Mouse (Mus musculus) liver, postnatal 0 days (tissue): ENCODE measurements around the gene Npcd. TPM values are rescaled to one million over a fixed set of nuclear protein-coding genes. Genes with fewer than 3 reads are reported as not detected.

ENCODE experiments used
- ATAC-seq: fragments of 200-750 bp; cut with Nextera tagmentation; 2 replicates; pipeline ENCODE4 v1.8.0; 2017; ENCODE audit warnings: mild to moderate bottlenecking, moderate library complexity
- DNase-seq: peaks from one replicate; pipeline ENCODE4 v3.0.0-alpha.2; 2016
- H3K27ac ChIP-seq: fragments of 300-500 bp; sonication (generic); 2 replicates; pipeline ENCODE4 v1.5.1; 2014; ENCODE audit warnings: antibody characterized with exemption, moderate library complexity, mild to moderate bottlenecking, low read depth
- H3K27me3 ChIP-seq: fragments of 300-500 bp; sonication (generic); 2 replicates; pipeline ENCODE4 v1.6.1; 2014; ENCODE audit warnings: low read length, control low read depth, mixed read lengths; ENCODE audit not compliant: insufficient read depth
- H3K36me3 ChIP-seq: fragments of 300-500 bp; sonication (generic); replicated peaks from 2 replicates; pipeline ENCODE4 v1.6.1; 2014; ENCODE audit warnings: mild to moderate bottlenecking, control low read depth, low read length, moderate library complexity, mixed read lengths; ENCODE audit not compliant: insufficient read depth
- H3K4me1 ChIP-seq: fragments of 300-500 bp; sonication (generic); 2 replicates; pipeline ENCODE4 v1.6.1; 2014; ENCODE audit warnings: antibody characterized with exemption, mild to moderate bottlenecking, control low read depth; ENCODE audit not compliant: insufficient read depth
- H3K4me2 ChIP-seq: fragments of 300-500 bp; sonication (generic); 2 replicates; pipeline ENCODE4 v1.6.1; 2014; ENCODE audit warnings: low read depth, mild to moderate bottlenecking, low read length, moderate library complexity, mixed read lengths
- H3K4me3 ChIP-seq: fragments of 300-500 bp; sonication (generic); 2 replicates; pipeline ENCODE4 v1.5.1; 2014; ENCODE audit warnings: low read depth, low read length
- H3K9ac ChIP-seq: fragments of 300-500 bp; sonication (generic); replicated peaks from 2 replicates; pipeline ENCODE4 v1.6.1; 2014; ENCODE audit warnings: mild to moderate bottlenecking, moderate library complexity
- H3K9me3 ChIP-seq: fragments of 300-500 bp; sonication (generic); 2 replicates; pipeline ENCODE4 v1.6.1; 2016; ENCODE audit warnings: mild to moderate bottlenecking, control low read depth, low read length, mixed read lengths
- CTCF ChIP-seq: sonication (generic); IDR thresholded peaks from 2 replicates; pipeline ENCODE4 v1.5.1; 2016; ENCODE audit warnings: antibody characterized with exemption, low read depth
- EP300 ChIP-seq: IDR thresholded peaks from 2 replicates; pipeline ENCODE4 v1.6.1; 2016; ENCODE audit warnings: antibody characterized with exemption, low read depth, mild to moderate bottlenecking
- WGBS: fragments of 180-500 bp; shearing (Covaris S2); extraction: QIAGEN DNeasy Blood & Tissue Kit; methylation state at CpG from one replicate; pipeline ENCODE4 v1.1.7; 2014; ENCODE audit not compliant: insufficient replicate concordance; 5-methylcytosine and 5-hydroxymethylcytosine counted together
- polyA plus RNA-seq: library from polyadenylated mRNA; unstranded; fragments of >200 nt; fragmentation: Nextera tagmentation; extraction: Ambion mirVana; gene quantifications from 2 replicates; pipeline ENCODE4 v1.2.1, GENCODE M21; 2015

Npcd gene
- polyA plus RNA-seq, 1 experiment from 2014 or later = not detected

GRCm38 (mm10) chr15:79802304-79802703 lies 31.7 kb downstream of the Npcd start:
- no peak for DNase-seq
- Histone ChIP-seq H3K4me2 (no peak overlapping the region), H3K36me3 (no peaks in the 10 kb centered on the region), H3K27me3 (peaks cover 69% of the 10 kb centered on the region), H3K9ac (no peak overlapping the region), H3K27ac (no peak overlapping the region), H3K9me3 (no peaks in the 10 kb centered on the region), H3K4me1 (peaks cover 11% of the 10 kb centered on the region; the same call in 1 of the 2 replicates), H3K4me3 (no peak overlapping the region)
- no peak for ATAC-seq
- 64% methylated on average over 4 of the region's 4 CpGs for WGBS
- TF ChIP-seq CTCF (no peak), EP300 (no peak)

- TF ChIP-seq CTCF (no peak), EP300 (no peak)
These were observed 32.4 kb downstream of the Npcd start for GRCm38 (mm10) chr15:79801646-79802045.

GRCm38 (mm10) chr15:79800701-79801100 lies 33.3 kb downstream of the Npcd start:
- Histone ChIP-seq H3K27ac (no peak overlapping the region), H3K9ac (no peak overlapping the region), H3K36me3 (no peaks in the 10 kb centered on the region), H3K4me3 (no peak overlapping the region), H3K27me3 (peaks cover 53% of the 10 kb centered on the region), H3K4me1 (peaks cover 11% of the 10 kb centered on the region; the same call in 1 of the 2 replicates), H3K4me2 (no peak overlapping the region), H3K9me3 (no peaks in the 10 kb centered on the region)
- no peak for ATAC-seq
- no peak for DNase-seq
- TF ChIP-seq EP300 (no peak), CTCF (no peak)
- WGBS = 61% methylated on average over 11 of the region's 11 CpGs

More at GRCm38 (mm10) chr15:79801646-79802045, 32.4 kb downstream of the Npcd start:
- 52% methylated on average over 2 of the region's 2 CpGs for WGBS
- H3K36me3 ChIP-seq = no peaks in the 10 kb centered on the region
- peaks cover 11% of the 10 kb centered on the region; the same call in 1 of the 2 replicates for H3K4me1 ChIP-seq
- H3K27me3 ChIP-seq = peaks cover 62% of the 10 kb centered on the region
- H3K9ac ChIP-seq = no peak overlapping the region
- ATAC-seq (no peak), DNase-seq (no peak)
- no peak overlapping the region for H3K4me3 ChIP-seq
- H3K9me3 ChIP-seq = no peaks in the 10 kb centered on the region
- H3K4me2 ChIP-seq = no peak overlapping the region
- H3K27ac ChIP-seq = no peak overlapping the region

GRCm38 (mm10) chr15:79798591-79798990 lies 35.4 kb downstream of the Npcd start:
- WGBS = 86% methylated on average over 10 of the region's 10 CpGs

GRCm38 (mm10) chr15:79797680-79798079 lies 36.4 kb downstream of the Npcd start:
- no peak overlapping the region for H3K9ac ChIP-seq
- ATAC-seq (no peak), DNase-seq (no peak)
- H3K4me1 ChIP-seq = no peaks in the 10 kb centered on the region
- no peak overlapping the region for H3K27ac ChIP-seq
- no peak overlapping the region for H3K4me3 ChIP-seq
- TF ChIP-seq CTCF (no peak), EP300 (no peak)
- H3K36me3 ChIP-seq = no peaks in the 10 kb centered on the region
- H3K4me2 ChIP-seq = no peak overlapping the region
- peaks cover 26% of the 10 kb centered on the region for H3K27me3 ChIP-seq
- 77% methylated on average over 8 of the region's 8 CpGs for WGBS
- H3K9me3 ChIP-seq = no peaks in the 10 kb centered on the region

More at GRCm38 (mm10) chr15:79798591-79798990, 35.4 kb downstream of the Npcd start:
- H3K9me3 ChIP-seq = no peaks in the 10 kb centered on the region
- H3K4me2 ChIP-seq = no peak overlapping the region
- no peak for DNase-seq
- ATAC-seq = no peak
- no peak overlapping the region for H3K4me3 ChIP-seq
- no peaks in the 10 kb centered on the region for H3K36me3 ChIP-seq
- H3K27ac ChIP-seq = no peak overlapping the region
- TF ChIP-seq CTCF (no peak), EP300 (no peak)
- H3K9ac ChIP-seq = no peak overlapping the region
- H3K4me1 ChIP-seq = 0 out of 2 replicates have a peak, but pooled peaks cover 1% of the 10 kb centered on the region
- peaks cover 32% of the 10 kb centered on the region for H3K27me3 ChIP-seq

GRCm38 (mm10) chr15:79797096-79797495 lies 36.9 kb downstream of the Npcd start:
- no peaks in the 10 kb centered on the region for H3K36me3 ChIP-seq
- no peak for TF ChIP-seq EP300
- TF ChIP-seq CTCF = no peak
- no peak overlapping the region for H3K4me2 ChIP-seq
- ATAC-seq = no peak
- no peak for DNase-seq
- peaks cover 23% of the 10 kb centered on the region for H3K27me3 ChIP-seq
- H3K4me3 ChIP-seq = no peak overlapping the region
- H3K9ac ChIP-seq = no peak overlapping the region
- H3K4me1 ChIP-seq = no peaks in the 10 kb centered on the region
- no peak overlapping the region for H3K27ac ChIP-seq
- H3K9me3 ChIP-seq = no peaks in the 10 kb centered on the region
- WGBS = 75% methylated on average over 7 of the region's 7 CpGs

- ATAC-seq (no peak), DNase-seq (no peak)
- Histone ChIP-seq H3K4me3 (no peak overlapping the region), H3K4me2 (no peak overlapping the region), H3K36me3 (no peaks in the 10 kb centered on the region), H3K27ac (no peak overlapping the region), H3K27me3 (peaks cover 19% of the 10 kb centered on the region; the same call in 1 of the 2 replicates), H3K9ac (no peak overlapping the region), H3K9me3 (no peaks in the 10 kb centered on the region), H3K4me1 (no peaks in the 10 kb centered on the region)
- no peak for TF ChIP-seq CTCF
- TF ChIP-seq EP300 = no peak
- WGBS = 75% methylated on average over 12 of the region's 12 CpGs
These were observed 37.8 kb downstream of the Npcd start for GRCm38 (mm10) chr15:79796256-79796655.
